Mouse (Mus musculus): ENCODE measurements at regions not wholly inside any gene's neighbourhood (a gene's known extent, or its start where the extent isn't known, plus 50 kb on each side); places are given as distances from the start of the nearest gene placed in this dataset.

- peak; percentile 39 for DNase-seq (ENCODE audit: low spot score)
Observed at GRCm38 (mm10) chr4:9081701-9082562, 843.1 kb upstream of the Car8 start.

- DNase-seq (ENCODE audit: low spot score) = peak; percentile 17
Observed at GRCm38 (mm10) chr4:9080821-9081493, 842.1 kb upstream of the Car8 start.

- DNase-seq (ENCODE audit: low spot score) = no peak
Observed at GRCm38 (mm10) chr4:9079828-9080245, 841.0 kb upstream of the Car8 start.

- DNase-seq (ENCODE audit: low spot score) = no peak
Observed at GRCm38 (mm10) chr4:9074447-9074846, 835.6 kb upstream of the Car8 start.

GRCm38 (mm10) chr4:9073736-9074428, 835.0 kb upstream of the Car8 start:
- DNase-seq (ENCODE audit: low spot score) = no peak

- no peak for DNase-seq (ENCODE audit: low spot score)
Observed at GRCm38 (mm10) chr4:9072321-9072720, 833.5 kb upstream of the Car8 start.

GRCm38 (mm10) chr4:9067874-9068273, 829.0 kb upstream of the Car8 start:
- no peak for DNase-seq (ENCODE audit: low spot score)

- no peak for DNase-seq (ENCODE audit: low spot score)
Observed at GRCm38 (mm10) chr4:9065981-9066815, 827.4 kb upstream of the Car8 start.

GRCm38 (mm10) chr4:9061941-9062340, 823.1 kb upstream of the Car8 start:
- no peak for DNase-seq (ENCODE audit: low spot score)

- DNase-seq (ENCODE audit: low spot score) = no peak
Observed at GRCm38 (mm10) chr4:9060221-9060620, 821.4 kb upstream of the Car8 start.

GRCm38 (mm10) chr4:9057676-9058075, 818.8 kb upstream of the Car8 start:
- no peak for DNase-seq (ENCODE audit: low spot score)

- no peak for DNase-seq (ENCODE audit: low spot score)
Observed at GRCm38 (mm10) chr4:9057113-9057512, 818.3 kb upstream of the Car8 start.

- DNase-seq (ENCODE audit: low spot score) = no peak
Observed at GRCm38 (mm10) chr4:9055876-9056275, 817.0 kb upstream of the Car8 start.

GRCm38 (mm10) chr4:9055266-9055820, 816.5 kb upstream of the Car8 start:
- no peak for DNase-seq (ENCODE audit: low spot score)

- no peak for DNase-seq (ENCODE audit: low spot score)
Observed at GRCm38 (mm10) chr4:9048817-9049216, 810.0 kb upstream of the Car8 start.

- DNase-seq (ENCODE audit: low spot score) = no peak
Observed at GRCm38 (mm10) chr4:9047151-9047550, 808.3 kb upstream of the Car8 start.

- no peak for DNase-seq (ENCODE audit: low spot score)
Observed at GRCm38 (mm10) chr4:9046436-9046835, 807.6 kb upstream of the Car8 start.

- no peak for DNase-seq (ENCODE audit: low spot score)
Observed at GRCm38 (mm10) chr4:9046030-9046429, 807.2 kb upstream of the Car8 start.

- DNase-seq (ENCODE audit: low spot score) = no peak
Observed at GRCm38 (mm10) chr4:9036005-9036404, 797.2 kb upstream of the Car8 start.

GRCm38 (mm10) chr4:9035350-9035749, 796.5 kb upstream of the Car8 start:
- no peak for DNase-seq (ENCODE audit: low spot score)

GRCm38 (mm10) chr4:9034280-9034679, 795.4 kb upstream of the Car8 start:
- DNase-seq (ENCODE audit: low spot score) = no peak
